Mouse (Mus musculus): ENCODE measurements around the gene Gsap. TPM values are rescaled to one million over a fixed set of nuclear protein-coding genes. Genes with fewer than 3 reads are reported as not detected.
"Not testable (repeated sequence)": the region's sequence is repeated elsewhere in the genome, so short reads cannot be mapped to it uniquely, and the experiment has no call there.

The Gsap gene
- polyA plus RNA-seq, 1 experiment from 2014 or later, result 3.1 TPM

GRCm38 (mm10) chr5:21265049-21265448 is 79.0 kb downstream of the Gsap start:
- H3K9me3 ChIP-seq, result no peaks in the 10 kb centered on the region
- H3K27ac ChIP-seq, result no peak overlapping the region
- peaks cover 5% of the 10 kb centered on the region for H3K4me1 ChIP-seq
- 33% methylated on average over 4 of the region's 4 CpGs for WGBS
- no peak overlapping the region for H3K4me3 ChIP-seq
- peak; percentile 51 for ATAC-seq (ENCODE audit: low FRiP score, low read depth)
- no peak overlapping the region for H3K9ac ChIP-seq
- H3K27me3 ChIP-seq (replicated peaks), result no peaks in the 10 kb centered on the region
- no peaks in the 10 kb centered on the region for H3K36me3 ChIP-seq
- H3K4me2 ChIP-seq (replicated peaks), result no peak overlapping the region

- Histone ChIP-seq H3K27me3 (replicated peaks) (no peaks in the 10 kb centered on the region), H3K4me1 (peaks cover 1% of the 10 kb centered on the region), H3K9ac (no peak overlapping the region), H3K36me3 (no peaks in the 10 kb centered on the region), H3K27ac (no peak overlapping the region), H3K4me2 (replicated peaks) (no peak overlapping the region), H3K4me3 (no peak overlapping the region), H3K9me3 (no peaks in the 10 kb centered on the region)
- 83% methylated on average over 2 of the region's 2 CpGs for WGBS
- ATAC-seq (ENCODE audit: low FRiP score, low read depth), result no peak
Measured at GRCm38 (mm10) chr5:21267090-21267489, 81.0 kb downstream of the Gsap start.

- Histone ChIP-seq H3K36me3 (no peaks in the 10 kb centered on the region), H3K4me3 (no peak overlapping the region), H3K27ac (no peak overlapping the region), H3K27me3 (replicated peaks) (no peaks in the 10 kb centered on the region), H3K9ac (no peak overlapping the region), H3K4me2 (replicated peaks) (no peak overlapping the region), H3K4me1 (peaks cover 7% of the 10 kb centered on the region), H3K9me3 (no peaks in the 10 kb centered on the region)
- no peak for ATAC-seq (ENCODE audit: low FRiP score, low read depth)
- WGBS, result 83% methylated on average over 5 of the region's 5 CpGs
Measured at GRCm38 (mm10) chr5:21269446-21269845, 83.4 kb downstream of the Gsap start.

- H3K9ac ChIP-seq, result no peak overlapping the region
- no peak overlapping the region for H3K4me2 ChIP-seq (replicated peaks)
- H3K4me3 ChIP-seq, result no peak overlapping the region
- H3K27me3 ChIP-seq (replicated peaks), result no peaks in the 10 kb centered on the region
- H3K9me3 ChIP-seq, result no peaks in the 10 kb centered on the region
- 88% methylated on average over 4 of the region's 4 CpGs for WGBS
- no peak overlapping the region for H3K27ac ChIP-seq
- H3K4me1 ChIP-seq, result peaks cover 8% of the 10 kb centered on the region
- H3K36me3 ChIP-seq, result no peaks in the 10 kb centered on the region
- ATAC-seq (ENCODE audit: low FRiP score, low read depth), result no peak
Measured at GRCm38 (mm10) chr5:21270756-21271155, 84.7 kb downstream of the Gsap start.

- Histone ChIP-seq H3K9me3 (no peaks in the 10 kb centered on the region), H3K27ac (no peak overlapping the region), H3K4me3 (no peak overlapping the region), H3K4me1 (peaks cover 8% of the 10 kb centered on the region), H3K4me2 (replicated peaks) (no peak overlapping the region), H3K9ac (no peak overlapping the region), H3K27me3 (replicated peaks) (no peaks in the 10 kb centered on the region), H3K36me3 (no peaks in the 10 kb centered on the region)
- peak; percentile 80 for ATAC-seq (ENCODE audit: low FRiP score, low read depth)
- WGBS, result 58% methylated on average over 9 of the region's 9 CpGs
Measured at GRCm38 (mm10) chr5:21271386-21272354, 85.6 kb downstream of the Gsap start.

- H3K27me3 ChIP-seq (replicated peaks); H3K4me3 ChIP-seq; H3K9me3 ChIP-seq; H3K9ac ChIP-seq; H3K27ac ChIP-seq; H3K4me1 ChIP-seq; H3K4me2 ChIP-seq (replicated peaks); H3K36me3 ChIP-seq; ATAC-seq (ENCODE audit: low FRiP score, low read depth): not testable (repeated sequence)
- WGBS, result 47% methylated on average over 2 of the region's 2 CpGs
Measured at GRCm38 (mm10) chr5:21277685-21278084, 91.6 kb downstream of the Gsap start.

- no peaks in the 10 kb centered on the region for H3K9me3 ChIP-seq
- H3K27ac ChIP-seq, result no peak overlapping the region
- no peak overlapping the region for H3K4me3 ChIP-seq
- no peak overlapping the region for H3K4me2 ChIP-seq (replicated peaks)
- H3K27me3 ChIP-seq (replicated peaks), result no peaks in the 10 kb centered on the region
- no peak overlapping the region for H3K9ac ChIP-seq
- no peaks in the 10 kb centered on the region for H3K36me3 ChIP-seq
- WGBS, result 95% methylated on average over 12 of the region's 12 CpGs
- H3K4me1 ChIP-seq, result no peaks in the 10 kb centered on the region
- ATAC-seq (ENCODE audit: low FRiP score, low read depth), result no peak
Measured at GRCm38 (mm10) chr5:21283356-21284062, 97.5 kb downstream of the Gsap start.

GRCm38 (mm10) chr5:21288658-21289435 is 102.8 kb downstream of the Gsap start:
- WGBS, result 81% methylated on average over 7 of the region's 7 CpGs
- no peak overlapping the region for H3K4me3 ChIP-seq
- no peaks in the 10 kb centered on the region for H3K4me1 ChIP-seq
- no peaks in the 10 kb centered on the region for H3K9me3 ChIP-seq
- H3K36me3 ChIP-seq, result no peaks in the 10 kb centered on the region
- no peak overlapping the region for H3K4me2 ChIP-seq (replicated peaks)
- H3K27me3 ChIP-seq (replicated peaks), result no peaks in the 10 kb centered on the region
- H3K9ac ChIP-seq, result no peak overlapping the region
- ATAC-seq (ENCODE audit: low FRiP score, low read depth), result no peak
- no peak overlapping the region for H3K27ac ChIP-seq

GRCm38 (mm10) chr5:21290594-21290993 is 104.5 kb downstream of the Gsap start:
- Histone ChIP-seq H3K4me2 (replicated peaks) (no peak overlapping the region), H3K9me3 (no peaks in the 10 kb centered on the region), H3K4me3 (no peak overlapping the region), H3K36me3 (no peaks in the 10 kb centered on the region), H3K27ac (no peak overlapping the region), H3K4me1 (no peaks in the 10 kb centered on the region), H3K9ac (no peak overlapping the region), H3K27me3 (replicated peaks) (no peaks in the 10 kb centered on the region)
- 91% methylated on average over 8 of the region's 8 CpGs for WGBS
- ATAC-seq (ENCODE audit: low FRiP score, low read depth), result no peak

- Histone ChIP-seq H3K27me3 (replicated peaks) (no peaks in the 10 kb centered on the region), H3K4me3 (no peak overlapping the region), H3K9ac (no peak overlapping the region), H3K27ac (no peak overlapping the region), H3K4me1 (no peaks in the 10 kb centered on the region), H3K9me3 (no peaks in the 10 kb centered on the region), H3K4me2 (replicated peaks) (no peak overlapping the region), H3K36me3 (no peaks in the 10 kb centered on the region)
- WGBS, result 93% methylated on average over 8 of the region's 8 CpGs
- no peak for ATAC-seq (ENCODE audit: low FRiP score, low read depth)
Measured at GRCm38 (mm10) chr5:21295683-21296082, 109.6 kb downstream of the Gsap start.

- WGBS, result 84% methylated on average over 21 of the region's 21 CpGs
- Histone ChIP-seq H3K4me2 (replicated peaks) (no peak overlapping the region), H3K4me1 (no peaks in the 10 kb centered on the region), H3K36me3 (no peaks in the 10 kb centered on the region), H3K4me3 (no peak overlapping the region), H3K27me3 (replicated peaks) (no peaks in the 10 kb centered on the region), H3K27ac (no peak overlapping the region), H3K9me3 (no peaks in the 10 kb centered on the region), H3K9ac (no peak overlapping the region)
- ATAC-seq (ENCODE audit: low FRiP score, low read depth), result no peak
Measured at GRCm38 (mm10) chr5:21299076-21299755, 113.2 kb downstream of the Gsap start.

Measured in neural tube, embryonic 12.5 days (tissue).